Mouse (Mus musculus): Measurements from ENCODE around the gene Frat2.

DNA sequence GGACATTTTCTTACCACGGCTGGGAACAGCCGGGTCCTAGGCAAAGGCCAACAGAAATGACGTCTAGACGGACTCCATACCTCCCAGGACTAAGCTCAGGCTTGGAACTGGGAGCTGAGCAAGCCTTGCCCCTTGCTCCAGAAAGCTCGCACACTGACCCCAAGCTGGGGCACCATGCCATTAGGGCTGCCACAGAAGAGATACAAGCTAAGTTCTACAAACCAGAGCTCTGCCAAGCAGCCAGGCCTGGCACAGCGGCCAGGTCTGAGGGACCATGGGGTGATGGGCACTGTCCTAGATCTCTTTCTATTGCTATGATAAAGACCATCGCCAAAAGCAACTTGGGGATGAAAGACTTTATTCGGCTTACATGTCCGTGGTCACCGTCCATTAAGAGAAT is 35.4 kb downstream of the Frat2 start:
- no peak for TF ChIP-seq POLR2A (IDR thresholded peaks at IDR 0.05; ENCODE audit: insufficient read depth, low read length)
- TF ChIP-seq CTCF (IDR thresholded peaks at IDR 0.05; ENCODE audit: low read depth, low read length), result no peak
